Mouse (Mus musculus) liver, embryonic 13.5 days (tissue): ENCODE measurements around the gene Jhy. TPM values are rescaled to one million over a fixed set of nuclear protein-coding genes. Genes with fewer than 3 reads are reported as not detected.

Experiments used
- polyA plus RNA-seq: library from polyadenylated mRNA; unstranded; fragments of >200 nt; fragmentation: Nextera tagmentation; extraction: Ambion mirVana; gene quantifications from 2 replicates; pipeline ENCODE4 v1.2.1, GENCODE M21; 2015

Jhy gene
- polyA plus RNA-seq, 1 experiment from 2014 or later, result not detected

Other genes starting within 250 kb of the Jhy start
- gene Hspa8, start 163.1 kb downstream of the Jhy start, polyA plus RNA-seq, result 1,780 and 2,224 TPM in 2 replicates
- gene Bsx, start 90.0 kb downstream of the Jhy start, polyA plus RNA-seq, result not detected in 2 replicates
- gene Crtam, start 40.5 kb upstream of the Jhy start, polyA plus RNA-seq, result 0.03 TPM in 2 replicates
- gene Ubash3b, start 197.6 kb upstream of the Jhy start, polyA plus RNA-seq, result 6.7 and 7.9 TPM in 2 replicates